Mouse (Mus musculus) heart, embryonic 14.5 days (tissue): ENCODE data around the gene Esm1. TPM values are rescaled to one million over a fixed set of nuclear protein-coding genes. Genes with fewer than 3 reads are reported as not detected.
"Not testable (repeated sequence)": the region's sequence is repeated elsewhere in the genome, so short reads cannot be mapped to it uniquely, and the experiment has no call there.

Experiments used
- ATAC-seq: fragments of 200-750 bp; cut with Nextera tagmentation; 2 replicates; pipeline ENCODE4 v1.8.0; 2017; ENCODE audit warnings: low read depth, moderate TSS enrichment; ENCODE audit not compliant: insufficient number of reproducible peaks, insufficient read depth, low FRiP score
- H3K27ac ChIP-seq, 2 experiments: fragments of 200-500 bp in 1 of 2; fragments of 300-500 bp in 1 of 2; sonication (generic) in 1 of 2; replicated peaks in 1 of 2; 2 replicates each; pipeline ENCODE4 v1.5.1; 2012 to 2014; ENCODE audit warnings: low read depth in 2 of 2, low read length in 2 of 2, control low read depth in 1 of 2, mild to moderate bottlenecking in 1 of 2, mixed read lengths in 1 of 2; ENCODE audit not compliant: control insufficient read depth in 1 of 2, insufficient read depth in 1 of 2
- H3K27me3 ChIP-seq: fragments of 300-500 bp; sonication (generic); 2 replicates; pipeline ENCODE4 v1.6.1; 2014; ENCODE audit warnings: mild to moderate bottlenecking, low read length, control low read depth; ENCODE audit not compliant: control insufficient read depth, insufficient read depth
- H3K36me3 ChIP-seq: fragments of 300-500 bp; sonication (generic); 2 replicates; pipeline ENCODE4 v1.6.1; 2014; ENCODE audit warnings: mild to moderate bottlenecking, control low read depth, low read length, mixed read lengths; ENCODE audit not compliant: control insufficient read depth, insufficient read depth
- H3K4me1 ChIP-seq, 2 experiments: fragments of 200-500 bp in 1 of 2; fragments of 300-500 bp in 1 of 2; sonication (generic) in 1 of 2; 2 replicates each; pipeline ENCODE4 v1.6.1; 2012 to 2014; ENCODE audit warnings: low read length in 2 of 2, control low read depth in 1 of 2, mixed read lengths in 1 of 2; ENCODE audit not compliant: control insufficient read depth in 2 of 2, insufficient read depth in 2 of 2
- H3K4me2 ChIP-seq: fragments of 300-500 bp; sonication (generic); 2 replicates; pipeline ENCODE4 v1.6.1; 2014; ENCODE audit warnings: mild to moderate bottlenecking, low read length
- H3K4me3 ChIP-seq, 2 experiments: fragments of 200-500 bp in 1 of 2; fragments of 300-500 bp in 1 of 2; sonication (generic) in 1 of 2; 2 replicates each; pipeline ENCODE4 v1.5.1; 2012 to 2014; ENCODE audit warnings: low read length in 2 of 2, mild to moderate bottlenecking in 2 of 2, control low read depth in 1 of 2, low read depth in 1 of 2, moderate library complexity in 1 of 2; ENCODE audit not compliant: control insufficient read depth in 1 of 2, insufficient read depth in 1 of 2
- H3K9ac ChIP-seq: fragments of 300-500 bp; sonication (generic); 2 replicates; pipeline ENCODE4 v1.6.1; 2014; ENCODE audit warnings: mild to moderate bottlenecking, low read length
- H3K9me3 ChIP-seq: fragments of 300-500 bp; sonication (generic); 2 replicates; pipeline ENCODE4 v1.6.1; 2016; ENCODE audit warnings: low read length, control low read depth; ENCODE audit not compliant: control insufficient read depth
- WGBS: fragments of 180-500 bp; shearing (Covaris S2); extraction: QIAGEN DNeasy Blood & Tissue Kit; methylation state at CpG from one replicate; pipeline ENCODE4 v1.1.7; 2014; 5-methylcytosine and 5-hydroxymethylcytosine counted together
- polyA plus RNA-seq: library from polyadenylated mRNA; unstranded; fragments of >200 nt; fragmentation: Nextera tagmentation; extraction: Ambion mirVana; gene quantifications from 2 replicates; pipeline ENCODE4 v1.2.1, GENCODE M21; 2014

Gene Esm1
- polyA plus RNA-seq, 1 experiment from 2014 or later: 1.1 TPM

DNA sequence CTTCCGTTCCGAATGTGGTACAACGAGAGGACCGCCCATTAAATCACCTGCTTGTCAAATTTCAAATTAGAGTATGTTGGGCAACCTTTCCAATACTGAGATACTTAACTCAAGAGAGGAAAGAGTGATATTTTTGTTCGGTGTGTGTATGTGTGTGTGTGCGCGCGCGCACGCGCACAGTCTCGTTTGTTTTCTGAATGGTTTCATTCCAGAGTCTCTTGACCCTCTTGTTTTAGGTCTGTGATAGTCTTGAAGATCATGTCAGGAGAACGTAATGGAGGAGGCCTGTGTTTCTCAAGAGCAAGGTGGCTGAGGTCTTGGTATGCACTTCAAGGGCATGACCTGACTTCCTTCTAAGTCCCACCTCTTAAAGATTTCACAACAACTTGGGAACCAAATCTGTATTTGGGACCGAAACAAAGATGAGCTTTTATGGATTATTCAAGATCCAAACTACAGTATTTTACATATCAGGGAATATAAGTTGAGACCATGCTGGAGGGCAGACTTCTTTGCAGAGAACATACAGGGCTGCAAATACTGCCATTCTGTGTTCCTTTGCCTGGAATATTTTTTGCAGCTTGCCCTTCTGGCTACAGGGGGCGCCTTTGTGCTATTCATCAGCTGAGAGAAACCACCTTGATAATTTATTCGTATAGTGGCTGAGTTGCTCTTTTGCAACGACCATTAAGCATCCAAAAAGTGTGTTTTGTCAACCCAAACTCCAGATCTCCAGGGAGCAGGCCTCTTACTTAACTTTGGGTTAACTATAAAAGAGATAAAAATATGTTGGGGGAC lies 18.4 kb downstream of the Esm1 start:
- no peak overlapping the region for H3K4me2 ChIP-seq
- WGBS: 80% methylated on average over 17 of the region's 17 CpGs
- ATAC-seq: no peak
- H3K9ac ChIP-seq: no peak overlapping the region
- no peaks in the 10 kb centered on the region for H3K9me3 ChIP-seq
- peaks cover 6 to 7% of the 10 kb centered on the region in 2 experiments for H3K4me1 ChIP-seq
- no peak overlapping the region for H3K27ac ChIP-seq
- no peak overlapping the region for H3K4me3 ChIP-seq
- H3K27me3 ChIP-seq: no peaks in the 10 kb centered on the region
- H3K36me3 ChIP-seq: no peaks in the 10 kb centered on the region

DNA sequence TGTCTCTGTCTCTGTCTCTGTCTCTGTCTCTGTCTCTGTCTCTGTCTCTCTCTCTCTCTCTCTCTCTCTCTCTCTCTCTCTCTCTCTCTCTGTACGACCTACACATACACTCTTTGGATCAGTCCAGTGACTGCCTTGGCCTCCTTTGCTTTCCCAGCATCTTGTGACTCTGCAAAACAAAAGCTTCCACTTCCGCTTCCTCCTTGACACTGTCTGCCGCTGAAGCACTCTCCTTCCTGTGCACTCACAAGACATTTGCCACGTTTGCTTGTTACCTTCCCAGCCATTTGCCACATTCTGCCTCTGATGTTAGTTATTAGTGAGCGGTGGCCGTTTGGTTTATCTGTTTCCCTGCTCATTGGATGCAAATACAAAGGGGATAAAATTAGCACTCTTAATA lies 32.7 kb downstream of the Esm1 start:
- ATAC-seq: no peak
- H3K4me3 ChIP-seq: no peak overlapping the region
- no peak overlapping the region for H3K9ac ChIP-seq
- no peaks in the 10 kb centered on the region for H3K9me3 ChIP-seq
- peaks cover 0 to 5% of the 10 kb centered on the region in 2 experiments; a peak in 1 of 4 replicates for H3K4me1 ChIP-seq
- no peaks in the 10 kb centered on the region for H3K36me3 ChIP-seq
- H3K27ac ChIP-seq: no peak overlapping the region
- 36% methylated on average over 6 of the region's 6 CpGs for WGBS
- H3K27me3 ChIP-seq: no peaks in the 10 kb centered on the region
- no peak overlapping the region for H3K4me2 ChIP-seq

DNA sequence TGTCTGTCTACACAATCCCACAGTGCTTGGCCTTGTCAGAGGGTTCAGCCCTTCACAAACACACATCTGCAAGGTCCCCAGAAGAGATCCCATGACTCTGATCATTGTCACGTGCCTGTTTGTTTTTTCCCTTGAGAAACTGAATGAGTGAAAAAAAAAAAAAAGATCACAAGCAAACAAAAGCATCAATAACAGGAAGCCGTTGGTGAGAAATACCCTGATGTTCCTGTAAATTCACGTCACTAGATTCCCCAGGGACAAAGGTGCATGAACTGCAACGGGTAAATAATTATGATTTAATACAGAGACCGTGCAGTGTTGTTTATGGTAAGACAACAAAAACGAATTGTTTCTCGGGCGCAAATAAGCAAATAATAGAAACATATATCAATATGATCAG lies 35.6 kb downstream of the Esm1 start:
- Histone ChIP-seq H3K36me3 (no peaks in the 10 kb centered on the region), H3K9ac (no peak overlapping the region), H3K27me3 (no peaks in the 10 kb centered on the region), H3K27ac (no peak overlapping the region), H3K4me1 (peaks cover 0 to 5% of the 10 kb centered on the region in 2 experiments; a peak in 1 of 4 replicates), H3K4me3 (no peak overlapping the region), H3K9me3 (no peaks in the 10 kb centered on the region), H3K4me2 (no peak overlapping the region)
- no peak for ATAC-seq
- 77% methylated on average over 8 of the region's 8 CpGs for WGBS

DNA sequence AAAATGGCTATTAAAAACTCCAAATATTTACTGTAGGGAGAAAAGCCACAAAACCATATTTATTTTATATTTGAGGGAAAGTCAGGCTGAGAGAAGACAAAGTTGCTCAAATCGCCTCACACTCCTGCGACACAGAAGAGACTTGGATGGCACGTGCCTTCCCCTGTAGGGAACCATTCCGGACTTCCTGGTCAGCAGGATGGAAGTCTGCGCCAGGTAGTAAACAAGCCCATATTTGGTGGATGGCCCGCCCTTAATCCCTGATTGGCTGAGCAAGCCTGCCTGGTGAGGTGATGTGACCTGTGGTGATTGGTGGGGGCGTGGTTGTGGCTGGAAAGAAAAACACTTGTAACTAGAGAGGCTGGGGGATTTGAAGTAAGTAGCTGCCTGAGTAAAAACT lies 43.1 kb downstream of the Esm1 start:
- H3K4me1 ChIP-seq, H3K4me3 ChIP-seq, H3K9me3 ChIP-seq, H3K9ac ChIP-seq, H3K27ac ChIP-seq, H3K4me2 ChIP-seq, H3K36me3 ChIP-seq, ATAC-seq, H3K27me3 ChIP-seq: not testable (repeated sequence)
- 84% methylated on average over 6 of the region's 7 CpGs for WGBS

DNA sequence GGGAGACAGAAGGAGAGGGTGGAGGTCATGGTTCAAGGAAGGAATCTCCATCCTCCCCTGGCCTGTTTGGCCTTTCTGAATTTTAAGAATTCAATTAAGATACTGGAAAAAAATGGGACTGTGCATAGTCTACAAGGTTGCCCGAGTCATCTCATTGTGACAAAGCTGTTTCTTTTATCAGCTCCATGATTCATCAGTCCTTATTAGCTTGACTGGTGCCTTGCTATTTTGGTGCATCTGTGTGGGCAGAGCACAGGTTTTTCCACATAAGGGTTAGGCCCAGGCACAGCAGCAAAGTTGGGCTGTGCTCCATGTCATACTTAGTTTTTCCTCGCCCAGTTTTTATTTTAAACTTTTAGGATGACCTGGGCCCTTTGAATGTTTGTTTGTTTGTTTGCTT lies 47.3 kb downstream of the Esm1 start:
- no peak overlapping the region for H3K4me3 ChIP-seq
- no peak for ATAC-seq
- no peak overlapping the region for H3K4me2 ChIP-seq
- H3K36me3 ChIP-seq: no peaks in the 10 kb centered on the region
- no peaks in the 10 kb centered on the region for H3K4me1 ChIP-seq
- H3K9ac ChIP-seq: no peak overlapping the region
- H3K27ac ChIP-seq: no peak overlapping the region
- H3K9me3 ChIP-seq: no peaks in the 10 kb centered on the region
- no peaks in the 10 kb centered on the region for H3K27me3 ChIP-seq
- 52% methylated on average over 2 of the region's 2 CpGs for WGBS

DNA sequence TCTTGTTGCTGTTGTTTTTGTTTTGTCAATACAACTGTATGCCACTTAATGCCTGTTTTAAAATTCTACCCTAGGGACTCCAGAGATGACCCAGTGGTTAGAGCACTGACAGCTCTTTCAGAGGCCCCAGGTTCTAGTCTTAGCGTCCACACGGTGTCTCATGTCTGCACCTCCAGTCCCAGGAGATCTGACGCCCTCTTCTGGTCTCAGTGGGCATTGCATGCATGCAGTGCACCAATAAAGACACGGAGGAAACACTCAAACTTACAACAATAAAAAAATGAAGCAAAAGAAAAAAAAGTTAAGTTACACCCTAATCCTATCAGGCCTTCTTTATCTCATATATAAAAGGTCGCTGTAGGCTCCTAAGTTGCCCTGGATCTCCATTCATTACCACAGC lies 47.7 kb downstream of the Esm1 start:
- Histone ChIP-seq H3K27me3 (no peaks in the 10 kb centered on the region), H3K27ac (no peak overlapping the region), H3K36me3 (no peaks in the 10 kb centered on the region), H3K9ac (no peak overlapping the region), H3K4me2 (no peak overlapping the region), H3K9me3 (no peaks in the 10 kb centered on the region), H3K4me3 (no peak overlapping the region), H3K4me1 (no peaks in the 10 kb centered on the region)
- WGBS: 48% methylated on average over 5 of the region's 5 CpGs
- no peak for ATAC-seq

DNA sequence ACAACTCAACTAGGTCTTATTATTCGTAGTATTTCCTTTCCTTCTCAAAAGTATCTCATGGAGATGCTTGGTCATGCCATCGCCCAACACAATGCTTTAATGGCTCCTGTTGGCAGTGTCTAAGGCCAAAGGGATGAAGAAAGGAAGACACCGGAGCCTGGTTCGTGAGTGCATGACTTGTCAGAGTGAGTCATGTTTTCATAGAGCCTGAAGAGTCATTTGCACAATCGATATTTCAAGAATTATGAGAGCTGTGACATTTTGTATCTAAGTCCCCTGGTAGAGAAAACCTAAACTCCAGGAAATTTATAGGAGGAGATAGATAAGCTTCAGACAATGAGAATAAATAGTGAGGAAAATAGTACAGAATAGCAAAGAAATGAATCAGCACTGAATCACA lies 49.8 kb downstream of the Esm1 start:
- 89% methylated on average over 5 of the region's 5 CpGs for WGBS
- ATAC-seq: no peak

DNA sequence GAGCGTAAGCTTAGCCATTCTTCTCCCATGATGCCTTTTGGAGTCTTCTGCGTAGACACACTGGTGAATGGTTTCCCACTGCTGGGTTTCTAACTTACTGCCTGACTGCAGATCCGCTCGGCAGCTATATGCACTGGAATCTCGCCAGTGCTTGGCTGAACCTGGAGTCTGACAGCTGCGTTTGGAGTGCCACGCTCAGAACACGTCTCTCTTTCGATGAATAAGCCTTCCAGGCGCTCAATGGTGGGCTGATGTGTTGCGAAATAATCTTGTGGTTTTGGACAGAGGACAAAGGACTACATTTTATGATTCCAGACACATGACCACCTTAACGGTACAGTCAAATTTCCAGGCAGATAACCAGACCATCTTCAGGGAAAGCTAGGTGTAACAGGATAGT lies 53.4 kb downstream of the Esm1 start:
- H3K9me3 ChIP-seq: no peaks in the 10 kb centered on the region
- H3K4me2 ChIP-seq: peak overlapping the region; percentile 26
- H3K4me1 ChIP-seq: peaks cover 2% of the 10 kb centered on the region in 2 experiments; a peak in 1 of 4 replicates
- ATAC-seq: no peak
- WGBS: 57% methylated on average over 12 of the region's 12 CpGs
- H3K4me3 ChIP-seq: no peak overlapping the region
- no peak overlapping the region for H3K9ac ChIP-seq
- no peaks in the 10 kb centered on the region for H3K27me3 ChIP-seq
- no peak overlapping the region for H3K27ac ChIP-seq
- no peaks in the 10 kb centered on the region for H3K36me3 ChIP-seq

More for the DNA sequence above, 49.8 kb downstream of the Esm1 start:
- no peak overlapping the region for H3K27ac ChIP-seq
- no peak overlapping the region for H3K4me3 ChIP-seq
- H3K9me3 ChIP-seq: no peaks in the 10 kb centered on the region
- no peaks in the 10 kb centered on the region for H3K36me3 ChIP-seq
- H3K27me3 ChIP-seq: no peaks in the 10 kb centered on the region
- no peak overlapping the region for H3K4me2 ChIP-seq
- H3K9ac ChIP-seq: no peak overlapping the region
- H3K4me1 ChIP-seq: no peaks in the 10 kb centered on the region
